Mouse (Mus musculus) thymus, postnatal 10 days (tissue): ENCODE data around the gene Csmd2.
A peak's percentile ranks its signal among the peaks of the same experiment; 100 is the strongest.
"Not testable (repeated sequence)": the region's sequence is repeated elsewhere in the genome, so short reads cannot be mapped to it uniquely, and the experiment has no call there.

ENCODE experiments used
- DNase-seq, 2 experiments: peaks; one replicate each; pipeline ENCODE4 v3.0.0; 2021; ENCODE audit warnings: low spot score in 2 of 2

Gene Csmd2

DNA sequence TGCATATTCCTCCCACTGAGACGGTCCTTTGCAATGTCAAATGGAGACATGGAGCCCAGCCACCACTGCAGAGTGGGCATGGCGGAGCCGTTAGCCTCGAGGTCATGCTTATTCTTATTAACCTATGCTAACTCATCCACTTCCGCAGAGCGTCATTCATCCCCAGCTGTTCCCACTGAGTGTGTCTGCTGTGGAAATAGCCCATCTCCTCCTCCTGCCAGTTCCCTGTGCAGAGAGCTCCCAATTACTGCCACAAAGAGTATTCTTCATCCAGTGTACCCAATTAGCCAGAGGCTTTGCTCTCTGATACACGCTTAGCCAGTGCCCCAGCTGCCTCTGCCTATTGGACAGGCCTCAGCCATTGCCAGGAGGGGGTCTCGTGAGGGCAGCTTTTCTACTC, 504.4 kb downstream of the Csmd2 start:
- DNase-seq: no peak

DNA sequence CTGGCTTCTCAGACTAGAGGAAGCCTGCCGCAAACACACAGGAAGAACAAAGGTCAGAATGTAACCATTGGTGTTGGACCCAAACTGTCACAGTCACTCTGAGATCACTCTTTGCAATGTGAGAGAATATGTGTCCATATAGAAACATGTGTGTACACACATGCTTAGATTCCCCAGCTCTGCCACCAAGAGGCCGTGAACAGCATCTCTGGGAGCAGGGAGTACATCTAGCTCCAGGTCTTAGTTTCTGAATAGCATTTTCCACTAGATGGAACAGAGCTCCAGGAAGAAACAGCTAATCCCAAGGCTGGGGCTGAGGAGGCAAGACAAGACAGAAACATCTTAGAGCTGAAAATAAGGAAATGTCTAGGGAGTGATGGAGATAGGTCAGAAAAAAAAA, 512.3 kb downstream of the Csmd2 start:
- no peak for DNase-seq

DNA sequence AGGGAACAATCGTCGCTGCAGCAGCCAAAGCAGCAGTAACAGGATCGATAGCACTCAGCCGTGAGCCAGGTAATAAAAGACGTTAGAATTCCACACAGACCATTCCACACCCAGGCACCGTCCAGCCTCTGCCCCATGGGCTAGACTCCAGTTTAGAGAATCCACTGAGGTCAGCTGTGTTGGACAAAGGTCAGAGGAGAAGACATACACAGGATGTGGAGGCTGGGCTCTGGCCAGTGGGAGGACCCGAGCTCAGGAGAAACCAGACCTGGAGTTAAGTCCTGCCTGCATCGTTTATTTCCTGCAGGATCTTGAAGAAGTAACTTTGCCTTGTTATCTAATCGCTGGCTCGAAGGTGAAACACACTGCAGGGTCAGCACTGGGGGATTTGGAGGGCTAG, 519.2 kb downstream of the Csmd2 start:
- DNase-seq: no peak

DNA sequence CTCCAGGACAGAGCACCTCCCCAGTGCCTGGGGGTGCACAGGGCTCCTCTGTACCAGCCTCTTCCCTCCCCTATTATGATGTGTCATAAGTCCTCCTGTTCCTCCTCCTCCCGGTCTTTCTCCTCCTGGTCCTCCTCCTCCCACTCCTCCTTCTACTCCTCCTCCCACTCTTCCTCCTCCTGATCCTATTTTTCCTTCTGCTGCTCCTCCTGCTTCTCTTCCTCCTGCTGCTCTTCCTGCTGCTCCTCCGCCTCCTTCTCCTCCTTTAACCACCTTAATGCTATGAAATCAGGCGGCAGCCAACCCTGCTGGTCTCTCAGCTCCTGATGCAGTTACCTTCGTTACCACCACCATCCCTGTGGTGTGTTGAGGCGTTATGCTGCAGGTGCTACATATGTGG, 522.2 kb downstream of the Csmd2 start:
- DNase-seq: no peak

DNA sequence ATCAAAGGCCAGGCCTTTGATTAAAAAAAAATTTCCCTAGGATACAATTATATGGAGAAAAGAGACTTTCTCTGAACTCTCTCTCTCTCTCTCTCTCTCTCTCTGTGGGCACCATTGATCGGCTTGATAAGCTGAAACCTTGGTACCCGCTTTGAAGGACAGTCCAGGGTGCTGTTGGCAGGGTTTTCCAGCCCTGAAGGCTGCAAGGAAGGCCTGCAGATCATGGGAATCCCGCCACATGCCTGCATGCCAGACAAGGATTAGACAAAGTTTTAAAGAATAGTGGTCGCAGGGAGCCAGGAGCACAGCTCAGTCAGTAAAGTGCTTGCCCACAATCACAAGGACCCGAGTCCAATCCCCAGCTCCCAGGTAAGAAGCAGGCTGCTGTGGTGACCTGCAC, 526.8 kb downstream of the Csmd2 start:
- DNase-seq: no peak

DNA sequence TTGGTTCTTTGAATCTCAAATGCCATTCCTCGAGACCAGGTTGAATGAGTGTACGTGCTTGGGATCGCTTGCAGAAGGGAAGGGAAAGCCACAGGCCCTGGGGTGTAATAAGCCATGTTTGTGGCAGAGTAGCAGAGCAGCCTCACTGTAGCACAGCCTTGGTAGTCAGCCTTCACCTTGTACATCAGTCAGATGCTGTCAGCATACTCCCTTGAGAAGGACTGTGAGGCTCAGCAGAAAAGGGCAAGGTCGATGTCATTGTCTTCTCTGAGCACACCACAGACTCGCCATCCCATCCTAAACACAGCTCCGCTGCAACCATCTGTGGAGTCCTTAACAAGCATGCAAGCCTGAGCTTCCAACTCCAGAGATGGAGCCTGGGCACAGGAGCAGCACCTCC, 533.6 kb downstream of the Csmd2 start:
- no peak for DNase-seq

DNA sequence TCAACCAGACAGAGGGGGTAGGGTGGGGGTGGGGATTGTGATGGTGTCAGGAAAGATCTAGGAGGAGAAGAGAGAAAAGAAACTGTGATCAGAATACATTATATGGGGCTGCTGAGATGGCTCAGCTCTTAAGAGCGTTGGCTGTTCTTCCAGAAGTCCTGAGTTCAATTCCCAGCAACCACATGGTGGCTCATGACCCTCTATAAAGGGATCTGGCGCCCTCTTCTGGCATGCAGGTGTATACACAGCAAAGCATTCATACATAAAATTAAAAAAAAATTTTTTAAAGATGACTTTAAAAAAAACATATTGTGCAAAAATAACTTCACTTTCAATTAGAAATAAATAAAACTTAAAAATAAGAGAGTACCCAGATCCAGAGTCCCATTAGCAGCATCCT, 555.7 kb downstream of the Csmd2 start:
- DNase-seq: peak in 1 of 2 experiments; percentile 20

DNA sequence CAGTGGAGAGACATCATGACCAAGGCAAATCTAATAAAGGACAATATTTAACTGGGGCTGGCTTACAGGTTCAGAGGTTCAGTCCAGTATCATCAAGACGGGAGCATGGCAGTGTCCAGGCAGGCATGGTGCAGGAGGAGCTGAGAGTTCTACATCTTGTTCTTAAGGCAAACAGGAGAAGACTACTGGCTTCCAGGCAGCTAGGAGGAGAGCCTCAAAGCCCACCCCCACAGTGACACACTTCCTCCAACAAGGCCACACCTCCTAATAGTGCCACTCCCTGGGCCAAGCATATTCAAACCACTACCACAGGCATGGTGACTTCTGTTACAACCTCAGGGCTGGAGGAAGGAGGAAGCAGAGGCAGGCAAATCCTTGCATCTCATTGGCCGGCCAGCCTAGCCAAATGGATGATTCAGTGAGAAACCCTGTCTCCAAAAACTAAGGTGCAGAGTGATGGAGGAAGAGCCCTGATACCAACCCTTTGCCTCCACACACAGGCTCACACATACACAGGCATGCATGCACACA, 556.4 kb downstream of the Csmd2 start:
- DNase-seq: not testable (repeated sequence)

DNA sequence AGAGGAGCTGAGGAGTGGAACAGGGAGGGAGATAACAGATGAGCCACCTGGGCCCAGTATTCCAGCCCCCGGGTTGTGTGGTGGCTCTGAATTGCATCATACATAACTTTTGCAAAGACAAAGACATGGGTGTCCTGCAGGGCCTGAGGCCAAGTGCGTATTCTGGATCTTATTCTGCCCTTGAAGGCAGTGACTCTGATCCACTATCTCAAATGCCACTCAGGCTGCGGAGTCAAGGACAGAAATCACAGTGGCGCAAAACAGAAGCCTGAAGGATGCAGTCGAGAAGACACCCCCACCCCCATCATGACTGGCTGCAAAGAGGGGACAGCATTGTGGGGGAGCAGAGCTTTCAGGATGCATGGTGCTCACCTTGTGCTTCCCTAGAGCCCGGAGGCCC, 563.1 kb downstream of the Csmd2 start:
- no peak for DNase-seq

DNA sequence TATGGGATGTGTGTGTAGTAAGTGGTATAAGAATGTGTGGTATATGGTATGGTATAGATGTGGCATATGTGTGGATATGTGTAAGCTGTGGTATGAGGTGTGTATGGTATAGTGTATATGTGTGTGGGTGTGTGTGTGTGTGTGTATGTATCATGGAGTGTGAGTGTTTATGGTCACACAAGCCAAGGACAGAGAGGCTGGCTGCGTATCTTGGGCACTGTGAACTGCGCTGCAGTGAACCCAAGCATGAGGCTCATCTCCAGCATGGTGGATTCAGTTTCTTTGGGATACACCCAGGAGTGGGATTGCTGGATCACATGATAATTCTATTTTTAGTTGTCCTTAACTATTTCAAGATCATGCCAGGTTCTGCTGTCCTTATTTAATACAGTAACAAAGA, 566.5 kb downstream of the Csmd2 start:
- DNase-seq: no peak

DNA sequence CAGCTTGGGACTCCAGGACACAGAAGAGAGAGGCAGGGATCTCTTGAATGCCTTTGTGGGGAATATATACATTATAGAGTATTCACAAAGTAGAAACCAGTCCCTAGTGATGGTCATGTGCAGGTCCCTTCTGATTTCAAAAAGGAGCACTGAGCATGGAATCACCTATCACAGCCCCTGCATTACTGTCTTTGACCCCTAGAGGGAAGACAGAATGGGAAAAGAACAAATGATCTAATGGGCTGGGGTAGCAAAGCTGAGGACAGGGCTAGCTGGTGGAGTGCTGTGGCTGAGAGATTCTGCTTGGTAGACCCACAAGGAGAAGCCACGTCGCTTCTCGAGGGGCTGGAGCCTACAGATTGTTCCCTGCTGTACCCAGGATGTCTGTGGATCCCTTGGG, 572.7 kb downstream of the Csmd2 start:
- peak in 1 of 2 experiments; percentile 11 for DNase-seq

DNA sequence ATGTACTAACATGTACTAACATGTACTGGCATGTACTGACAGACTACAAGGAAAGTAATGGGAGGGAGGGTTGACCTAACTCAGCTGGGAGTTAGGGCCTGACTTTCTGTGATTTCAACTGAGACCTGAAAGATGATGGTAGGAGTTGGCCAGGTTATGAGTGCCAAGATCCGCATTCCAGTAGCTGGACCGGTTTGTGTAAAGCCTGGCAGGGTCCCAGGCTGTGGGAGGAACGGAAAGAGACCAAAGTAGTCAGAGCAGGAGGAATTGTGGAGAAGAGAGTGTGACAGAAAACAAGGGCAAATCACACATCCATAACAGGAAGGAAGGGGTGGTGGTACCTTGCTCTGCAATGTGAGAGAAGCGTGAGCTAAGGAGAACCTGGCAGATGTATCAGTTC, 588.2 kb downstream of the Csmd2 start:
- no peak for DNase-seq

DNA sequence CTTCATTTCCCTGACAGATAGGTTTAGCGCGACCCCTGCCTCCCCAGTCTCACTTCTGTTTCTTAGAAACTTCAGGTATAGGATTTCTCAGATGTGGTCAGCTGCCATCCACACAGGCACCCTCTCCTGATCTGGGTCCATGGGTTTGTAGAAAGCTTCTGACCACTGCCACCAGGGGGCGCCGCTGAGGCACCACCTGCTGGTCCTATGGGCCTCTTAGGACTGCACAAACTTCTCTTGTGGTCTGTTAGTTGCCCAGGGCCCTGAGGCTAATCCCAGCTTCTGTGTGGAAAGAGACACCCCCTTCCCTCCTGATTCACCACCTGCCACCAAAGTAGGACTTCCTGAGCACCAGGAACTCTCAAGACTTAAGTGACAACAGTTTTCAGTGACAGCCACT, 591.5 kb downstream of the Csmd2 start:
- DNase-seq: peak in 1 of 2 experiments; percentile 61

DNA sequence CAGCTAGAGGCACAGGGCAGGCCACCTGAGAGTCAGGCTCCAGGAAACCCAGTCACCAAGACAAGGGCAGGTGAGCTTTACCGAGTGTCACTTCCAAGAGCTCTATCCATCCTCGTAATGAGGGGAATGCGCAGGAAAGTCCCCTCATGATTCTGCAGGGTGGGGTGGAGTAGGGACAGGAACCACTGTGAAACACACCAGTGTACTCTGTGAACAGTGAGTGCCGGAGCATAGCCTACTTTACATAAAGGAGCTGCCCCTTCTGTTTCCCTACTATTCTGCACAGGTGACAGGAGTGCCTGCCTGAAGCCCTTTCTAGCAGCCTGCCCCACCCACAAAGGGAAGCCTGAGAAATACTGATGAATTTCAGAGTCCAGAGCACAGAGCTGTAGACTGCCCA, 605.6 kb downstream of the Csmd2 start:
- DNase-seq: no peak

DNA sequence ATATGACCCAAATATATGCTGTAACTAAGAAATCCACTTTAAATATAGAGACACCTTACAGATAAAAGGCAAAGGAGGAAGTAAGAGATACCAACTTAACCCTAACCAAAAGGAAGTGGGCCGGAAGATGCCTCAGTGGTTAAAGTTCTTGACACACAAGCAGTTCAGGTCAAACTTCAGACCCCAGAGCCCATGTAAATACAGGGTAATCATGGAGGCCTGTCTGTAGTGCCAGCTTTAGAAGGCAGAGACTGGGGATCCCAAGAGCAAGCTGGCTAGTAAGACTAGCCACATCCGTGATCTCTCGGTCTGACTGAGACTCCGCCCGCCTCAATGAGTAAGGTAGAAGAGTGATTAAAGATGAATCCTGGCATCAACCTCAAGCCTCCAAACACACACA, 606.4 kb downstream of the Csmd2 start:
- no peak for DNase-seq

DNA sequence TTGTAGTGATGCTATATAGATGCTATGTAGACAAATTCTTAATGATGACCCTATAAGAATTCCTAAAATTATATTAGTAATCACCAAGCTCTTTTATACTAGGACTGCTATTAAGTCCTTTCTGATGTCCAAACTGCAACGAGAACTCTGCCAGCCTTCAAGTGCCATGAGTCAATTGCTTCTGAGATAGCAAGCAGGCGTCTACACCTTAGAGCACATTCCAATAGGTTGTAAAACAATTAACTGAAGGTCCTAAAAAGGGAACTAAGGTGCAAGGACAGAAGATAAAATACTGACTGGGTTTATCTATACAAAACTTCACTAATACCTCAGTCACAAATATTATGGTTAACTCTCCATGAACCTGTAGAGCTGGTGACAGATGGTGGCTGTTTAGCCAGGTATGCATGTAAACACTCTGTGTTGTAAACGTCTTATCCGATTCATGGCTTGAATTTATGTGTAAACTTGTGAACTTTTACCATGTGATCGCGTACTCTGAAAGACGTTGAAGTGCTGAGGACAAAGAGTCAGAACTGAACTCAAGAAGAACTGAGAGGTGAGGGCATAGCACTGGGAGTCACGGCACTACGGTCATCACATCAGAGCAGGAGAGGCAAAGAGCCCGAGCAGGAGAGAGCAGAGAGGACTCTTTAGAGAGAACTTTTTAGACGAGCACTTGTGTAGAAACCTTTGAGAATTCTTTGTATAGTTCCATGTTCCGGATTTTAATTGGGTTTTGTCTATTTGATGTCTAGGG, 610.3 kb downstream of the Csmd2 start:
- DNase-seq: no peak

DNA sequence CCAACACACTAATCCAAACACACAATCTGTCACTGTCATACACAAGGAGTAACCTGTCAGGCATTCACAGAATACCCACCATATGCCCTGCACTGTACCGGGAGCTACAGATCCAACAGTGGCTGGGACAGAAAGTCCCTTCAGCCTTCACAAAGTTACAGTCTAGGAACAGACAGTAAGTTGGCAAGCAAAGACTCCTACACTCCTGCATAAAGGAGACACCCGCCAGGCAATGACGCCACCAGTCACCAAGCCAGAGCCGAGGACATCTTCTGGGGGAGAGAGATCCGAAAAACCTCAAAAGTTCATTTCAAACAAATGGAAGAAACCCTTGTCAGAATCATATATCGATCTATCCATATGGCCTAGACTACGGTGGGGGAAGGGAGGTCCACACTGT, 618.9 kb downstream of the Csmd2 start:
- DNase-seq: no peak

DNA sequence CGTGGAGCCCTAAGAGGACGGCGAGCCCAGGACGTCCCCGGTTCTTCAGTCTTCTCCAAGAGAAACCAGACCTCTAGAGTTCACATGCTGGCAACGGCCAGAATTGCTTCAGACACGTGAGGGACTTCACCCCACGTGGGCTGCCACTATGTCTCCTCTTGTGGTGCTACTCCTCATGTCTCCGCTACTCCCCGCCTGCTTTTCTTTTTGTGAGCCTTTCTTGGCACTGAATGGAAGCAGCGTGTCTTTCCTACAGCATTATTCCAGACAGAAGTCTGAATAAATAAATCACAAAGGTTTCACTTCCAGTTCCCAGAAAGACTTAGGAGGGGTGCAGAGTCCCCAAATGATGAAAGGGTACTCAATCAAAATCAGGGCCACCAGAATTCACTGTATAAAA, 620.0 kb downstream of the Csmd2 start:
- no peak for DNase-seq

DNA sequence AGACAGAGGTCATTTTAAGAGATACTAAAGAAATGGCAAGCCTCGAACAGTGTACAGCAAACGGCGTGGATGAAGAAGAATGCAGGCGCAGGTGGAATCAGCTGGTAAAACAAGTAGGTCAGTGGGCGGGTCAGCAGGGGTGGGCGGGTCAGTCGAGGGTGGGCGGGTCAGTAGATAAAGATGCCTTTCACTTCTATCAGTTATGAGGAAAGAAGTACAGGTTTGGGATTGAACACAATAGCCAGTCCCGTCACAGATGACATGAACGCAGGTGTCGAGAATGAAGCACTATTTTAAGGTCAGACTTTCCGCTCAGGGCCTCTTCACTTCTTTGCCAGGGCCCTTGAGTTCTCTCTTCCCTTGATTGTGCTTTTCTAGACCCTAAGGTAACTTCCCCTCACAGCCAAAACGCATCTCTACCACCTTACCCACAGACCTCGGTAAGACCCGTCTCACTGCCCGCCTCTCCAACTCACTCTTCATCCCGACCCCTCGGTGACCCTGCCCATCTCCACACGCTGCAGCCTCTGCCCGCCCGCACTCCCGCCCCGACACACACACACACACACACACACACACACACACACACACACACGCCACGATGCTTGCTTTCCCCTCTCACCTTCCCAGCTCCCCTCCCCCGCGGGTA, 621.7 kb downstream of the Csmd2 start:
- DNase-seq: no peak

DNA sequence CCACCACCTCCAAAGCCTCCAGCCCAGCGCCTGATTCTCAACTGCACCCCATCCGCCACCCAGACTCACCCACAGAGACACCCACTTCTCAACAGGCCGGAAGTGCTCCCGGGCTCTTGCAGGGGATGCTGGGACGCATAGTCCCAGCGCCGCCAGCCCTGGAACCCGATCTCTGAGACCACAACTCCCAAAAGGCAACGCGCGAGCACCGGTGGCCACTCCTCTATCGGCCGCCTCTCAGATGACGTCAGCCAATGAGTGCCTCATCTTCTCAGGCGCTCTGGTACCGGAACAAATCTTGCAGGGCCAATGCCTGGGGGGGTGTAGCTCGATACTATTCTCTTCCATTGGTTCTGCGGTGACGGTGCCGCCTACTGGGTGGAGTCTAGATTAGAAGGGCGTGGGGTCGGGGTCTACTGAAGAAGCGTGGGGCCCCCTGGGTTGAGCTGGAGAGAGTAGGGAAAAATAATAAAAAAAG, 622.3 kb downstream of the Csmd2 start, which contains the start of gene Zscan20:
TSS of gene Zscan20 (minus strand) at position 174 of the 478 bp plus-strand sequence.
- peak; percentile 92 to 96 for DNase-seq

DNA sequence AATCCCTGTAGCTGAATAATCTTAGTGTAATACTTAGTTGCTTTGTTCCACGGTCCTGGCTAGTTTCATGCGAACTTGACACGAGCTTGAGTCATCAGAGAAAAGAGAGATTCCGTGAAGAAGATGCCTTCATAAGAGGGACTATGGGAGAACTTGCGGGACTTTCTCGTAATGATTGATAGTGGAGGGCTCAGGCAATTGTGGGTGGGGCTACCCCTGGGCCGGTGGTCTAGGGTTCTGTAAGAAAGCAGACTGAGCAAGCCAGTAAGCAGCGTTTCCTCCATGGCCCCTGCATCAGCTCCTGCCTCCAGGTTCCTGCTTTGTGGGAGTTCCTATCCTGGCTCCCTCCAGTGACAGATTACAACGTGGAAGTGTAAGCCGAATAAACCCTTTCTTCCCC, 623.0 kb downstream of the Csmd2 start:
- no peak for DNase-seq

DNA sequence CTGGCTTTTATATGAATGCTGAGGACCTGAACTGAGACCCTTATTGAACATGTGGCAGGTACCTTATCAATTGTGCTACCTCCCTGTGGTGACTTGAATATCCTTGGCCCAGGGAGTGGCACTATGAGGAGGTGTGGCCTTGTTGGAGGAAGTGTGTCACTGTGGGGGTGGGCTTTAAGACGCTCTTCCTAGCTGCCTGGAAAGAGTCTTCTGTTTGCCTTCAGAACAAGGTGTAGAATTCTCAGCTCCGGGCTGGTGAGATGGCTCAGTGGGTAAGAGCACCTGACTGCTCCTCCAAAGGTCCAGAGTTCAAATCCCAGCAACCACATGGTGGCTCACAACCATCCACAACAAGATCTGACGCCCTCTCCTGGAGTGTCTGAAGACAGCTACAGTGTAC, 624.1 kb downstream of the Csmd2 start:
- not testable (repeated sequence) for DNase-seq

DNA sequence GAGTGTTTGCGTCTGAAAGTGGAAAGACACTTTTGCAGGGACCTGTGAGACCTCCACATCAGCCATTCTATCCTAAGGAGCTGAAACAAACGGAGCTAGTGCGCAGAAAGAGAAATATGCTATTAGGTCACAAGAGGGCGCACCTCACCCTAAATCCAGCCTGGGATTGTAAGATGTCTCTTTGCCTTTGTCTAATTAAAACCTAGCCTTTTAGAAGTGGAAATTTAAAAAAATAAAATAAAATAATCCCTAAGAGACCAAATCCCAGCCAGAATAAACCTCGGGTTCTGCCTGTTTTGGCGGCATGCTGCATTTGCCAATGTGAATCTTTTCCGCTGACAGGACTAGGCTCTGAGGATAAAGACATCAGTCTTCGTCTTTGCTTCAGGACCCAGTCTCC, 625.7 kb downstream of the Csmd2 start:
- peak in 1 of 2 experiments; percentile 58 for DNase-seq
